Mouse (Mus musculus) NIH3T3 (cell line): ENCODE results near the gene Lrpap1.

ENCODE experiments used
- DNase-seq: peaks from one replicate; pipeline ENCODE4 v3.0.0-alpha.2; 2012; ENCODE audit warnings: low read depth

Lrpap1 gene

DNA sequence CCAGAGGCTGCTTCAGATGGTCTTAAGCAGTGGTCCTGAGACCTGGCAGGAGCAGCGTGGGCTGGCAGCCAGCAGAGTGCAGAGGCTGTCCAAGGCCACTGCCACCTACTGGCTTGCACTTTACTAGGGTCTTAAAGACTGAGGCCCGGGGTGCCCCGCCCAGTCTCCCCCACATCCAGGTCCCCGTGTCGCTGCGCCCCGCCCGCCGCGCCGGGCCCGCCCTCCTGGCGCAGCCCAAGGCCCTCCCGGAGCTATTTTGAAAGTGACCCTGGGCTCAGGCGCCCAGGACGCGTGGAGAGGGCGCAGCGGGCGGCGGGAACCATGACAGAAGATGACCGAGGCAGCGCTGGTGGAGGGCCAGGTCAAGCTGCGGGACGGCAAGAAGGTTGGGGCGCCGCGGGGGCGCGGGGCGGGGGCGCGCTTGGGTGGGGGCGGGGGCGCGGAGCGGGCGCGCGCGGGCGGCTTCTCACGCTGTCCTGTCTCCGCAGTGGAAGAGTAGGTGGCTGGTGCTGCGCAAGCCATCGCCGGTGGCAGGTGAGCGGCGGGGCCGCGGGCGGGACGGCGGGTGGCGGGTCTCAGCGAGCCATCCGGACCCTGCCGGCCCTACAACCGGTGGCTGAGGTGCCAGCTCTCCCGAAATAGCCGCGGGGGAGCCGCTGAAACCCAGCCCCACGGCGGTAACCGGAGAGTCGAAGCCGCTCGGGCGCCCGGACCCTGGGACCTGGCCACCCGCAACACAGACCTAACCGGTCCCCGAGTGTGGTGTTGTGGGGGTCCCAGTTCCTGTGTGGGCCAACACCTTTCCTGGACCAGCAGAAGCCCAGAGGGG is 48.7 kb downstream of the Lrpap1 start, which contains the start of gene Dok7:
Gene Dok7 (plus strand): TSS at position 163 of the 829 bp plus-strand sequence.
- no peak for DNase-seq

DNA sequence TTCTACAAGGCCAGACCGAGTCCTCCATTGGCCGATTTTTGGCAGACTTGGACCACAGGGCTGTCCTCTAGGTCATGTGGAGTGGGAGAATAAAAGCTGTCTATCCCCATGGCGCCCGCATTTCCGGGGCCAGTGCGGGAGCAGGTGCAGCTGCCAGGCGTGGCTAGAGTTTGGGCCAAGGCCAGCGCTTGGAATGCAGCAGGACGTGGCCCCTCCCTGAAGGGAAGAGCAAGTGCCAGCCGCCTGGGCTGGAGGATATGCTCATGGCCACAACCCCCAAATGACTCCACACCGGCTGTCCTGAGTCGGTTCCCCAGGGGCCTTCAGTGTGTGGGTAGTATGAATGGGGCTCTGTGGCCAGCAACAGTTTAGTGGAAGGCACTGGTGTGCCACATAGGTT is 50.5 kb downstream of the Lrpap1 start:
- no peak for DNase-seq

DNA sequence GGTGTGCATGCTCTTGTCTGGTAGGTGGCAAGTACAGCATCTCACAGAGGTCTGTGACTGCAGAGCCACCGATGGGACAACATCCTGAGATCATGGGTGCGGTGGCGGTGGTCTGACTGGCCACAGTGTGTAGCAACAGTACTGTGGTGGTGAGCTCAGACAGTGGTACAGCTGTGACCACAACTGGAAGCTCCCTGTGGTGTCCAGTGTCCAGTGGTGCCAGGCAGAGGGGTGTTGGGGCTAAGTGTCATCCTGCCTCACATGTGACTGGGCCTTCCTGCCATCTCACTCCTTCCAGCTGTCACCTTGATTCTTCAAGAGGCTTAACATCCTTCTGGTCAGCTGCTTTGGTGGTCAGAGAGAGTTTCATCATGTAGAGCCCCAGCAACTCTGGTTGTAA is 50.9 kb downstream of the Lrpap1 start:
- DNase-seq: no peak

DNA sequence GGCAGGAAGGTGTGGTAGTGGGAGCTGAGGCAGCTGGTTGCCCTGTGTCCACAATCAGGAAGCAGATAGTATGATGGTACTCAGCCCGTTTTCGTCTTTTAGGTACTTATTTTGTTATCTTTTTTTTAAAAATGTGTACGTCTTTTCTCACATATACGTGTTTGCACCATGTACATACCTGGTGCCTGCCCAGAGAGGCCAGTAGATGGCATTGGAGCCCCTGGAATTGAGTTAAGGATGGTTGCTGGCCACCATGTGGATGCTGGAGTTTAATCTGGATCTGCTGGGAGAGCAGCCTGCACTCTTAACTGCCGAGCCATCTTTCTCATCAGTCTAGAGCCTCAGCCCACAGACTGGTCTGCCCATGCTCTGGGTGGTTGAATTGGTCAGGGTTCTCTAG is 55.0 kb downstream of the Lrpap1 start:
- DNase-seq: peak; percentile 21

DNA sequence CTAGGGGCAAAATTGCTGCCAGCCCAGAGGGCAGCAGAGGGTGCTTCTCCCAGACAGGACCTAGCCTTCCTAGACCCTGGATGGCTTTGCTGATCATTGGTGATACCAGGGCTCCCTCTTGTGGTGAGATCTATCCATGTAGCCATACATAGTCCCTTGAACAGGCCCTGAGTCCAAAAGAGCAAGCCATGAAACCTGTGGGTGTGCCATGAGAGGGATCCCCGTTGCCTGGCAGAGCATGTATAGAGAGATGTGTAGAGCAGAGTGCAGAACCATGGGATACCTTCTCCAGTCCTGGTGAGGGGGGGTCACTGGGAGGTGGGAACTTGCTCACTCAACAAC is 62.5 kb downstream of the Lrpap1 start:
- peak; percentile 90 for DNase-seq

DNA sequence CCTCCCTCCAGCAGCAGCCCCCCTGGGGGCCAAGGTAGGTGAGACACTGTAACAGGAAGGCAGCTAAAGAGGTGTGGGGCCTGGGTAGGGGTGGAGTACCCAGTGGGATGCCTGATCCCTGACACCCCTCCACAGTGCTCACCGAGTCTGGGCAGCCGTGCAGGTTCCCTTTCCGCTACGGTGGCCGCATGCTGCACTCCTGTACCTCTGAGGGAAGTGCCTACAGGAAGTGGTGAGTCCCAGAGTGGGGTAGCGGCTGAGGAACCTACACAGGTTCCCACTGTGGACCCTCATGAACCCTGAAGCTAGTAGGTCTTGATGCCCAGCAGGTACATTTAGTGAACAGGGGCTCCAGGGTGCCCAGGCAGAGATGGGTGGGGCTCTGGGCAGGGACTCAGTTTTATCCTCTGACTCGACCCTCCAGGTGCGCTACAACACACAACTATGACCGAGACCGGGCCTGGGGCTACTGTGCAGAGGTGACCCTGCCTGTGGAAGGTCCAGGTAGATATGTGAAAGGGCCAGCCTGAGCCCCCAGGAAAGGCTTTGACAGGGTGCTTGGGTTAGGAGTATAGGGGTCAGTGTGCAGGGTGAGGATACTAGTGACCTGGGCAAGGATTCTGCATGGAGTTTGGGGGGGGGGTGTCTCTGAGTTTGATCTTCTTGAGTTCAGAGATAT is 63.0 kb downstream of the Lrpap1 start:
- DNase-seq: no peak
